Mouse (Mus musculus) hindbrain, embryonic 10.5 days (tissue): Measurements from ENCODE around the gene Wfdc17. TPM values are rescaled to one million over a fixed set of nuclear protein-coding genes. Genes with fewer than 3 reads are reported as not detected.

Experiments
- DNase-seq: peaks from one replicate; pipeline ENCODE4 v3.0.0-alpha.2; 2017; ENCODE audit warnings: low spot score
- H3K27ac ChIP-seq: fragments of 300-500 bp; sonication (generic); 2 replicates; pipeline ENCODE4 v1.5.1; 2016; ENCODE audit warnings: mild to moderate bottlenecking, moderate library complexity
- H3K27me3 ChIP-seq: fragments of 300-500 bp; sonication (generic); 2 replicates; pipeline ENCODE4 v1.6.1; 2016; ENCODE audit warnings: mild to moderate bottlenecking; ENCODE audit not compliant: poor library complexity, insufficient read depth, severe bottlenecking
- H3K36me3 ChIP-seq: fragments of 300-500 bp; sonication (generic); 2 replicates; pipeline ENCODE4 v1.6.1; 2016; ENCODE audit warnings: mild to moderate bottlenecking, moderate library complexity
- H3K4me1 ChIP-seq: fragments of 300-500 bp; sonication (generic); replicated peaks from 2 replicates; pipeline ENCODE4 v1.6.1; 2016; ENCODE audit warnings: mild to moderate bottlenecking
- H3K4me3 ChIP-seq: fragments of 300-500 bp; sonication (generic); 2 replicates; pipeline ENCODE4 v1.5.1; 2016; ENCODE audit warnings: mild to moderate bottlenecking, moderate library complexity
- H3K9me3 ChIP-seq: fragments of 300-500 bp; sonication (generic); 2 replicates; pipeline ENCODE4 v1.6.1; 2016; ENCODE audit warnings: mild to moderate bottlenecking, moderate library complexity
- WGBS: fragments of 180-500 bp; shearing (Covaris S2); methylation state at CpG from one replicate; pipeline ENCODE4 v1.1.7; 2016; 5-methylcytosine and 5-hydroxymethylcytosine counted together
- polyA plus RNA-seq: library from polyadenylated mRNA; unstranded; fragments of >200 nt; fragmentation: Nextera tagmentation; extraction: Ambion mirVana; gene quantifications from 2 replicates; pipeline ENCODE4 v1.2.1, GENCODE M21; 2016

Gene Wfdc17
- polyA plus RNA-seq, 1 experiment from 2014 or later, result 0.31 TPM

- Histone ChIP-seq H3K4me1 (no peaks in the 10 kb centered on the region), H3K36me3 (no peaks in the 10 kb centered on the region), H3K27me3 (peaks cover 18% of the 10 kb centered on the region; the same call in 1 of the 2 replicates), H3K27ac (no peak overlapping the region), H3K9me3 (no peaks in the 10 kb centered on the region), H3K4me3 (no peak overlapping the region)
- WGBS, result 88% methylated on average over 3 of the region's 3 CpGs
- no peak for DNase-seq
These were observed 39.7 kb downstream of the Wfdc17 start for GRCm38 (mm10) chr11:83743525-83743924.

- Histone ChIP-seq H3K27ac (no peak overlapping the region), H3K4me1 (no peaks in the 10 kb centered on the region), H3K9me3 (no peaks in the 10 kb centered on the region), H3K4me3 (no peak overlapping the region), H3K27me3 (peaks cover 23% of the 10 kb centered on the region), H3K36me3 (no peaks in the 10 kb centered on the region)
- no peak for DNase-seq
- 67% methylated on average over 4 of the region's 4 CpGs for WGBS
These were observed 42.4 kb downstream of the Wfdc17 start for GRCm38 (mm10) chr11:83746152-83746551.

- Histone ChIP-seq H3K4me3 (no peak within 1 kb of the TSS), H3K36me3 (no peaks in the 10 kb centered on the region), H3K4me1 (no peaks in the 10 kb centered on the region), H3K27ac (no peak within 1 kb of the TSS), H3K9me3 (no peaks in the 10 kb centered on the region), H3K27me3 (peaks cover 29% of the 10 kb centered on the region)
- DNase-seq, result no peak
- WGBS, result 80% methylated on average over 5 of the region's 5 CpGs
These were observed 42.9 kb downstream of the Wfdc17 start, which contains the start of gene Wfdc21 for GRCm38 (mm10) chr11:83746681-83747080. Gene Wfdc21, plus strand, starts transcription at chr11:83746940.

GRCm38 (mm10) chr11:83747376-83748265 lies 43.8 kb downstream of the Wfdc17 start:
- Histone ChIP-seq H3K27ac (no peak overlapping the region), H3K9me3 (no peaks in the 10 kb centered on the region), H3K36me3 (no peaks in the 10 kb centered on the region), H3K4me1 (no peaks in the 10 kb centered on the region), H3K4me3 (no peak overlapping the region), H3K27me3 (peaks cover 38% of the 10 kb centered on the region)
- WGBS, result 75% methylated on average over 6 of the region's 6 CpGs
- no peak for DNase-seq

- Histone ChIP-seq H3K4me3 (peak within 1 kb of the TSS; percentile 88), H3K4me1 (peaks cover 18% of the 10 kb centered on the region), H3K36me3 (peaks cover 33% of the 10 kb centered on the region), H3K27me3 (peaks cover 19% of the 10 kb centered on the region), H3K27ac (peak within 1 kb of the TSS; percentile 97), H3K9me3 (no peaks in the 10 kb centered on the region)
- under 1% methylated on average over 47 of the region's 47 CpGs for WGBS
- DNase-seq, result peak; percentile 89
These were observed 49.9 kb downstream of the Wfdc17 start, which contains the start of gene Heatr6 for GRCm38 (mm10) chr11:83753581-83754181. Gene Heatr6, plus strand, starts transcription at chr11:83753696.

- DNase-seq, result no peak
- H3K36me3 ChIP-seq, result peaks cover 39% of the 10 kb centered on the region
- WGBS, result 8% methylated on average over 8 of the region's 8 CpGs
- peaks cover 19% of the 10 kb centered on the region for H3K27me3 ChIP-seq
- H3K27ac ChIP-seq, result peak overlapping the region; percentile 97
- H3K4me3 ChIP-seq, result peak overlapping the region; percentile 88
- no peaks in the 10 kb centered on the region for H3K9me3 ChIP-seq
- H3K4me1 ChIP-seq, result peaks cover 18% of the 10 kb centered on the region
These were observed 50.4 kb downstream of the Wfdc17 start for GRCm38 (mm10) chr11:83754227-83754626.

Other genes starting within 250 kb of the Wfdc17 start
- gene Mmp28, start 240.9 kb upstream of the Wfdc17 start, polyA plus RNA-seq, result 1.1 and 1.3 TPM in 2 replicates
- gene Taf15, start 230.9 kb upstream of the Wfdc17 start, polyA plus RNA-seq, result 9.2 and 11.3 TPM in 2 replicates
- gene Heatr9, start 181.8 kb upstream of the Wfdc17 start, polyA plus RNA-seq, result 0.10 TPM in 1 of 2 replicates, not detected in the other
- not detected in 2 replicates for gene Ccl5, start 173.5 kb upstream of the Wfdc17 start, polyA plus RNA-seq
- gene Ccl9, start 125.4 kb upstream of the Wfdc17 start, polyA plus RNA-seq, result 1.1 and 1.5 TPM in 2 replicates
- 1.9 and 3.0 TPM in 2 replicates for gene Ccl6, start 110.9 kb upstream of the Wfdc17 start, polyA plus RNA-seq
- not detected in 2 replicates for gene Rpl9-ps1, start 58.4 kb upstream of the Wfdc17 start, polyA plus RNA-seq
- gene Ccl3, start 54.6 kb upstream of the Wfdc17 start, polyA plus RNA-seq, result 1.2 and 1.3 TPM in 2 replicates
- 0.58 TPM in 1 of 2 replicates, not detected in the other for gene Ccl4, start 41.4 kb upstream of the Wfdc17 start, polyA plus RNA-seq
- gene Wfdc18, start 5.0 kb downstream of the Wfdc17 start, polyA plus RNA-seq, result not detected in 2 replicates
- not detected in 2 replicates for gene Wfdc21, start 42.9 kb downstream of the Wfdc17 start, polyA plus RNA-seq
- 30.0 and 30.1 TPM in 2 replicates for gene Heatr6, start 49.7 kb downstream of the Wfdc17 start, polyA plus RNA-seq
- gene Hnf1b, start 146.1 kb downstream of the Wfdc17 start, polyA plus RNA-seq, result not detected in 2 replicates
- 32.3 and 40.2 TPM in 2 replicates for gene Ddx52, start 238.1 kb downstream of the Wfdc17 start, polyA plus RNA-seq